Mouse (Mus musculus) ES-E14 (cell line): ENCODE measurements around the gene Impdh2.

Experiments used
- HCFC1 ChIP-seq: IDR thresholded peaks from 2 replicates; pipeline ENCODE4 v1.6.1; 2012; ENCODE audit warnings: low read length, inconsistent platforms, borderline replicate concordance; ENCODE audit not compliant: insufficient read depth
- MAFK ChIP-seq: IDR thresholded peaks from 2 replicates; pipeline ENCODE4 v1.6.1; 2014; ENCODE audit warnings: mild to moderate bottlenecking, low read depth, low read length, inconsistent platforms; ENCODE audit not compliant: insufficient read depth
- ZC3H11A ChIP-seq: IDR thresholded peaks from 2 replicates; pipeline ENCODE4 v1.6.1; 2012; ENCODE audit warnings: low read depth, mild to moderate bottlenecking, inconsistent platforms, low read length, borderline replicate concordance
- ZNF384 ChIP-seq: IDR thresholded peaks from 2 replicates; pipeline ENCODE4 v1.6.1; 2012; ENCODE audit warnings: low read depth, low read length, inconsistent platforms

- TF ChIP-seq MAFK (no peak), ZNF384 (no peak), HCFC1 (no peak), ZC3H11A (no peak)
Observed at GRCm38 (mm10) chr9:108565881-108566814, 6.1 kb downstream of the Impdh2 start.
